Mouse (Mus musculus): ENCODE data around the gene Aspg.

- TF ChIP-seq CTCF (conservative IDR thresholded peaks at IDR 0.05; ENCODE audit: low read length), result no peak
- no peak for TF ChIP-seq NANOG (IDR thresholded peaks at IDR 0.05; ENCODE audit: borderline replicate concordance, low read length)
These were observed 45.5 kb downstream of the Aspg start for GRCm38 (mm10) chr12:112151980-112152362.

All from E14TG2a.4 (cell line).